Mouse (Mus musculus) liver, embryonic 14.5 days (tissue): ENCODE data around the gene Rin2. TPM values are rescaled to one million over a fixed set of nuclear protein-coding genes. Genes with fewer than 3 reads are reported as not detected.

ENCODE experiments used
- ATAC-seq: fragments of 200-750 bp; cut with Nextera tagmentation; 2 replicates; pipeline ENCODE4 v1.8.0; 2017; ENCODE audit warnings: moderate number of reproducible peaks, mild to moderate bottlenecking, moderate library complexity; ENCODE audit not compliant: insufficient read depth
- DNase-seq, 3 experiments: peaks; one replicate each; pipeline ENCODE4 v3.0.0-alpha.2; 2012 to 2013; ENCODE audit warnings: low read depth in 3 of 3, low spot score in 3 of 3
- H3K27ac ChIP-seq: fragments of 300-500 bp; sonication (generic); 2 replicates; pipeline ENCODE4 v1.5.1; 2014; ENCODE audit warnings: moderate library complexity, mild to moderate bottlenecking, control low read depth, inconsistent platforms
- H3K27me3 ChIP-seq: fragments of 300-500 bp; sonication (generic); 2 replicates; pipeline ENCODE4 v1.6.1; 2014; ENCODE audit warnings: mild to moderate bottlenecking, low read length, moderate library complexity; ENCODE audit not compliant: control insufficient read depth, insufficient read depth
- H3K36me3 ChIP-seq: fragments of 300-500 bp; sonication (generic); replicated peaks from 2 replicates; pipeline ENCODE4 v1.6.1; 2014; ENCODE audit warnings: low read depth; ENCODE audit not compliant: control insufficient read depth, insufficient read depth
- H3K4me1 ChIP-seq, 2 experiments: fragments of 200-500 bp in 1 of 2; fragments of 300-500 bp in 1 of 2; sonication (generic) in 1 of 2; replicated peaks; 2 replicates each; pipeline ENCODE4 v1.6.1; 2012 to 2014; ENCODE audit warnings: antibody characterized with exemption in 1 of 2, inconsistent platforms in 1 of 2, low read length in 1 of 2; ENCODE audit not compliant: control insufficient read depth in 2 of 2, insufficient read depth in 2 of 2
- H3K4me2 ChIP-seq: fragments of 300-500 bp; sonication (generic); 2 replicates; pipeline ENCODE4 v1.6.1; 2014; ENCODE audit warnings: low read depth, mild to moderate bottlenecking, control low read depth, moderate library complexity
- H3K4me3 ChIP-seq, 2 experiments: fragments of 200-500 bp in 1 of 2; fragments of 300-500 bp in 1 of 2; sonication (generic) in 1 of 2; 2 replicates each; pipeline ENCODE4 v1.5.1; 2012 to 2014; ENCODE audit warnings: low read depth in 2 of 2, low read length in 2 of 2, mild to moderate bottlenecking in 2 of 2, control low read depth in 1 of 2, inconsistent platforms in 1 of 2, moderate library complexity in 1 of 2; ENCODE audit not compliant: insufficient read depth in 1 of 2
- H3K9ac ChIP-seq: fragments of 300-500 bp; sonication (generic); replicated peaks from 2 replicates; pipeline ENCODE4 v1.6.1; 2014; ENCODE audit warnings: mild to moderate bottlenecking, control low read depth, moderate library complexity
- H3K9me3 ChIP-seq: fragments of 300-500 bp; sonication (generic); 2 replicates; pipeline ENCODE4 v1.6.1; 2016; ENCODE audit warnings: low read length, mixed read lengths; ENCODE audit not compliant: control insufficient read depth
- CTCF ChIP-seq: IDR thresholded peaks from 2 replicates; pipeline ENCODE4 v1.5.1; 2016; ENCODE audit warnings: antibody characterized with exemption, low read depth, control low read depth
- EP300 ChIP-seq: IDR thresholded peaks from 2 replicates; pipeline ENCODE4 v1.6.1; 2016; ENCODE audit warnings: antibody characterized with exemption, low read depth
- WGBS: fragments of 180-500 bp; shearing (Covaris S2); extraction: QIAGEN DNeasy Blood & Tissue Kit; methylation state at CpG from one replicate; pipeline ENCODE4 v1.1.7; 2014; ENCODE audit not compliant: insufficient replicate concordance; 5-methylcytosine and 5-hydroxymethylcytosine counted together
- polyA plus RNA-seq, 2 experiments: library from polyadenylated mRNA; depleted of rRNA in 1 of 2; stranded (reverse) in 1 of 2; unstranded in 1 of 2; fragments of >200 nt; fragmentation: Nextera tagmentation in 1 of 2; extraction: Ambion mirVana in 1 of 2; gene quantifications; 2 replicates each; pipeline versions ENCODE4 v1.2.1 to v1.2.3; 2012 to 2014

The Rin2 gene
- polyA plus RNA-seq, 2 experiments, result 1.1 to 1.7 TPM

GRCm38 (mm10) chr2:145655373-145655960 lies 19.5 kb upstream of the Rin2 start:
- TF ChIP-seq CTCF (peak; percentile 9; the same call in 1 of the 2 replicates), EP300 (no peak)
- Histone ChIP-seq H3K9me3 (no peaks in the 10 kb centered on the region), H3K4me2 (no peak overlapping the region), H3K36me3 (no peaks in the 10 kb centered on the region), H3K27ac (no peak overlapping the region), H3K4me3 (no peak overlapping the region), H3K9ac (no peak overlapping the region), H3K27me3 (no peaks in the 10 kb centered on the region), H3K4me1 (no peaks in the 10 kb centered on the region)
- no peak for DNase-seq
- whole genome bisulfite sequencing, result 33% methylated on average over 12 of the region's 12 CpGs
- ATAC-seq, result no peak

DNA sequence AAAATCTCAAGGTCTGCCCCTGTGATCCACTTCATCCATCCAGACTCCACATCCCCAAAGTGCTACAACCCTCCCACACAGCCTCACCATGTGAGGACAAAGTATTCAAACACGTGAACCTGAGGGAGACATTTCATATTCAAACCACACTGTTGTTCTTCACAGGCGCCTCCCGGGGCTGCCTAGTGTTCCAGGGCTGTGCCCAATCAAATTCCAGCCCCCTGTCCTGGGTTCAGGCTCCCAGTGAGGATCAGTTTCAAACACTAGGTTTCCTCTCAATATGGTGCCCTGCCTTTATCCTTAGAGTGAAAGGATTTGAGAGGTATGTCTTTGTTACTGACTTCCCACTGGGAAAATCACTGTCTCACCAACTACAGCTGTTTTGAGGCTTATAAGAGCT lies 18.9 kb upstream of the Rin2 start:
- no peaks in the 10 kb centered on the region for H3K36me3 ChIP-seq
- no peaks in the 10 kb centered on the region for H3K9me3 ChIP-seq
- no peak for DNase-seq
- WGBS, result 57% methylated on average over 3 of the region's 3 CpGs
- H3K4me3 ChIP-seq, result no peak overlapping the region
- H3K9ac ChIP-seq, result no peak overlapping the region
- H3K27me3 ChIP-seq, result no peaks in the 10 kb centered on the region
- H3K27ac ChIP-seq, result no peak overlapping the region
- no peak for ATAC-seq
- no peak overlapping the region for H3K4me2 ChIP-seq
- no peaks in the 10 kb centered on the region for H3K4me1 ChIP-seq
- TF ChIP-seq EP300, result no peak
- TF ChIP-seq CTCF, result no peak

DNA sequence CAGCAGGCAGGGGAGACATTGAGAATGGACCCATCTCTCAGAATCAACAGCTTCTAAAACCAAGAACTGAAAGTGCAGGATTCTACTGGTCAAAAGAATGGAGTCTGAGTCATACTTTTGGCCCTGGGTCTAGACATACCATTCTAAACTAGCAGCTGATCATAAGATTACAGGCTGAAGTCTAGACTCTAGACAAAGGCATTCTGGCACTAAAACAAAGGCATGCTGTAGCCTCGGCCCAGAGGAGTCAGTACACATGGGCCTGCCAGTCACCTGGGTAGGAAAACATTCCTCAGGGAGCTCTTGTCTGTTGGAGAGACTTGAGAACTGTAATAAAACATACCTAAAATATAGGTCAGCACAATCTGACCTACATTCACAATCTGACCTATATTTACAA lies 18.3 kb upstream of the Rin2 start:
- no peak overlapping the region for H3K4me3 ChIP-seq
- no peaks in the 10 kb centered on the region for H3K36me3 ChIP-seq
- ATAC-seq (no peak), DNase-seq (no peak)
- H3K4me1 ChIP-seq, result no peaks in the 10 kb centered on the region
- H3K9ac ChIP-seq, result no peak overlapping the region
- no peak overlapping the region for H3K27ac ChIP-seq
- H3K9me3 ChIP-seq, result no peaks in the 10 kb centered on the region
- no peak overlapping the region for H3K4me2 ChIP-seq
- H3K27me3 ChIP-seq, result no peaks in the 10 kb centered on the region
- WGBS, result 32% methylated on average over 1 of the region's 1 CpGs
- TF ChIP-seq EP300, result no peak
- TF ChIP-seq CTCF, result no peak

- Histone ChIP-seq H3K27me3 (no peaks in the 10 kb centered on the region), H3K4me1 (peaks cover 0 to 2% of the 10 kb centered on the region in 2 experiments; a peak in 1 of 4 replicates), H3K4me2 (no peak overlapping the region), H3K9me3 (no peaks in the 10 kb centered on the region), H3K9ac (no peak overlapping the region), H3K36me3 (no peaks in the 10 kb centered on the region), H3K4me3 (no peak overlapping the region), H3K27ac (no peak overlapping the region)
- TF ChIP-seq EP300 (no peak), CTCF (no peak)
- WGBS, result 48% methylated on average over 6 of the region's 7 CpGs
- DNase-seq, result no peak
- ATAC-seq, result no peak
Measured at GRCm38 (mm10) chr2:145661242-145661641, 13.8 kb upstream of the Rin2 start.

DNA sequence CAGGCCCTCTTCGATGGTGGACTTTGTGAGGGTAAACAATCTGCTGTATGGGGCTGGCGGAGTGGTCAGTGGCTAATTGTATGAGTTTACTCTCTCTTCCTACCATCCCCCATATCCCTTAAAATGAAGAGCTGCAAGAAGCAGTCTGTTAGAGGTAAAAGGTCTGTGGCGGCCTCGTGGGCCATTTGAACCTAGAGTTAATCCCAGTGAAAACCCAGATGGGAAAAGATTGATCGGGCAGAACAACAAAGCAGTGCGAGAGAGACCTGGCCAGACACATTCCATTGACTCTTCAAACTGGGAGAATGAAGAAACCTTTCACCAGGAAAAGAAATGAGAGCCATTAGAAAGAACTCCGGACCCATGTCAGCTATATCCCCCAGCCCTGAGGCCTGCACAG lies 11.1 kb upstream of the Rin2 start:
- no peak for ATAC-seq
- H3K4me1 ChIP-seq, result peaks cover 0 to 2% of the 10 kb centered on the region in 2 experiments; a peak in 1 of 4 replicates

More for the DNA sequence above, 11.1 kb upstream of the Rin2 start:
- H3K4me2 ChIP-seq, result no peak overlapping the region
- no peak overlapping the region for H3K4me3 ChIP-seq
- no peaks in the 10 kb centered on the region for H3K27me3 ChIP-seq
- no peaks in the 10 kb centered on the region for H3K9me3 ChIP-seq
- H3K27ac ChIP-seq, result no peak overlapping the region
- no peaks in the 10 kb centered on the region for H3K36me3 ChIP-seq
- no peak overlapping the region for H3K9ac ChIP-seq
- no peak for DNase-seq
- 64% methylated on average over 7 of the region's 7 CpGs for WGBS
- TF ChIP-seq CTCF (no peak), EP300 (no peak)
